ENCODE assay signal across 17 mouse cellular contexts in the genomic region with DNA sequence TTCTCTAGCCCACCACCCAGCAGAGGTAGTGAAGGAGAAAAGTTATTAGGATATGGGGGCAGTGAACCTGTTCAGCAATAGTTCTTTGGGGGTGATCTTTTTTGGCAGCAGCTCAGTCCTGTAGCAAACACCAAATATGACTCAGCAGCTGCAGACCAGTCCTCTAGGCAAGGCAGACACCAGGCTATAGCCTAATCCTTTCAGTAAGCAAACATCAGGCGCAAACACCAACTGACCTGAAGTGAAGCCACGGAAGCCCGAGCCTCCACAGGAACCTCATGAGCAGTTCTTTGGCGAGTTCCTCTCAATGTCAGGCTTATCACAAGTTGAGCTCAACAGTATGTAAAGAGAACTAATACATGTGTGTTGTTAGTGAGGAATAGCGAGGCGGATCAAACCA.
"Had no signal": no experiment of that assay in that cellular context is flagged by ENCODE, and none has a peak within 500 bp of the region (broad histone marks: within the 10 kb centered on the region; RNA-seq: fewer than 3 reads in every experiment).

No protein-coding gene starts in this region.

- H3K9ac ChIP-seq: liver, embryonic 12.5 days; liver, embryonic 14.5 days; lung, embryonic 14.5 days; midbrain, embryonic 12.5 days; neural tube, embryonic 13.5 days had no signal

- DNase-seq: lung, adult 18-20 months; lung, embryonic 14.5 days; lung, postnatal 10 days; lung, postnatal 4 days; midbrain, embryonic 14.5 days; right cerebral cortex, postnatal 25 days; right cerebral cortex, postnatal 4 days; spleen, adult 18-20 months; thymus, adult 2 months; thymus, postnatal 25 days; thymus, postnatal 4 days had no signal

- H3K27ac ChIP-seq: liver, embryonic 12.5 days; liver, embryonic 14.5 days; midbrain, embryonic 12.5 days; neural tube, embryonic 13.5 days had no signal

- H3K27me3 ChIP-seq: liver, embryonic 12.5 days; midbrain, embryonic 12.5 days; neural tube, embryonic 13.5 days had no signal

- ATAC-seq: liver, embryonic 12.5 days; midbrain, embryonic 16.5 days had no signal

- H3K4me3 ChIP-seq: liver, embryonic 12.5 days; midbrain, embryonic 12.5 days; myocyte; neural tube, embryonic 13.5 days had no signal

- H3K4me2 ChIP-seq: liver, embryonic 12.5 days; lung, embryonic 14.5 days; midbrain, embryonic 12.5 days; neural tube, embryonic 13.5 days had no signal

- H3K9me3 ChIP-seq: liver, embryonic 12.5 days; midbrain, embryonic 12.5 days; neural tube, embryonic 13.5 days had no signal

- H3K36me3 ChIP-seq: liver, embryonic 12.5 days; midbrain, embryonic 12.5 days; neural tube, embryonic 13.5 days had no signal
